Mouse (Mus musculus): ENCODE data around the gene Adcy2.

DNA sequence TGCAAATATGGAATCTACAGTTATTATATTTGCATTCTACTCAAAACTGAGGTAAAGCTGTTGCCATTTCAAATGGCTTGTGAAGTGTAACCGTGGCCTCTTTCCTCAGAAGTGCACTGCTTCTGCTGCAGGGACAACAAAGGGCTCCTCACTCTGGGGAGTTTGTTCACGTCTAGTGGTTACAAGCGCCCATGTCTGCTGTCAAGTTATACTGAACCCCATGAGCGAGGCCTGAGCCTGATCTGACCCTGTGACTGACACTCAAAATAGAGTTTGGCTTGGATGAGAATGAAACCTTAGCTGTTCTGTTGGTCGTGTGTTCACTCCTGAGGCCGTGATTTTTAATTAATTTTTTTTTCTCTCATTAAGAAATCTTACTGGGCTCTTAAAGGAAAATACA, 38.8 kb downstream of the Adcy2 start:
- TF ChIP-seq POLR2A (IDR thresholded peaks at IDR 0.05; ENCODE audit: borderline replicate concordance, control insufficient read depth, low read depth, low read length) = no peak
- no peak for TF ChIP-seq CTCF (IDR thresholded peaks at IDR 0.05; ENCODE audit: control insufficient read depth, insufficient read depth, low read length)

All from bone marrow, adult 2 months (tissue).